Mouse (Mus musculus) forebrain, embryonic 14.5 days (tissue): Measurements from ENCODE around the gene Hectd4. TPM values are rescaled to one million over a fixed set of nuclear protein-coding genes. Genes with fewer than 3 reads are reported as not detected.

Experiments used
- ATAC-seq: fragments of 200-750 bp; cut with Nextera tagmentation; 2 replicates; pipeline ENCODE4 v1.8.0; 2017; ENCODE audit warnings: mild to moderate bottlenecking, moderate library complexity
- DNase-seq: peaks from one replicate; pipeline ENCODE4 v3.0.0-alpha.2; 2015; ENCODE audit warnings: low spot score
- H3K27ac ChIP-seq: fragments of 300-500 bp; sonication (generic); 2 replicates; pipeline ENCODE4 v1.5.1; 2014; ENCODE audit warnings: low read depth, mild to moderate bottlenecking, control low read depth, low read length, moderate library complexity
- H3K27me3 ChIP-seq: fragments of 300-500 bp; sonication (generic); replicated peaks from 2 replicates; pipeline ENCODE4 v1.6.1; 2014; ENCODE audit warnings: low read length, control low read depth, mixed read lengths; ENCODE audit not compliant: control insufficient read depth, insufficient read depth
- H3K36me3 ChIP-seq: fragments of 300-500 bp; sonication (generic); 2 replicates; pipeline ENCODE4 v1.6.1; 2014; ENCODE audit warnings: low read length, control low read depth; ENCODE audit not compliant: control insufficient read depth, insufficient read depth
- H3K4me1 ChIP-seq: fragments of 300-500 bp; sonication (generic); 2 replicates; pipeline ENCODE4 v1.6.1; 2014; ENCODE audit warnings: antibody characterized with exemption, low read length, control low read depth; ENCODE audit not compliant: control insufficient read depth, insufficient read depth
- H3K4me2 ChIP-seq: fragments of 300-500 bp; sonication (generic); 2 replicates; pipeline ENCODE4 v1.6.1; 2014; ENCODE audit warnings: mild to moderate bottlenecking, control low read depth, low read length
- H3K4me3 ChIP-seq: fragments of 300-500 bp; sonication (generic); 2 replicates; pipeline ENCODE4 v1.5.1; 2014; ENCODE audit warnings: low read depth, low read length, control low read depth
- H3K9ac ChIP-seq: fragments of 300-500 bp; sonication (generic); 2 replicates; pipeline ENCODE4 v1.6.1; 2014; ENCODE audit warnings: mild to moderate bottlenecking, low read length, control low read depth, moderate library complexity
- H3K9me3 ChIP-seq: fragments of 300-500 bp; sonication (generic); replicated peaks from 2 replicates; pipeline ENCODE4 v1.6.1; 2016; ENCODE audit warnings: low read length, control low read depth, mixed read lengths; ENCODE audit not compliant: control insufficient read depth
- WGBS: fragments of 180-500 bp; shearing (Covaris S2); extraction: QIAGEN DNeasy Blood & Tissue Kit; methylation state at CpG from one replicate; pipeline ENCODE4 v1.1.7; 2014; 5-methylcytosine and 5-hydroxymethylcytosine counted together
- polyA plus RNA-seq: library from polyadenylated mRNA; unstranded; fragments of >200 nt; fragmentation: Nextera tagmentation; extraction: Ambion mirVana; gene quantifications from 2 replicates; pipeline ENCODE4 v1.2.1, GENCODE M21; 2014

The Hectd4 gene
- polyA plus RNA-seq, 1 experiment from 2014 or later: 15.8 TPM

DNA sequence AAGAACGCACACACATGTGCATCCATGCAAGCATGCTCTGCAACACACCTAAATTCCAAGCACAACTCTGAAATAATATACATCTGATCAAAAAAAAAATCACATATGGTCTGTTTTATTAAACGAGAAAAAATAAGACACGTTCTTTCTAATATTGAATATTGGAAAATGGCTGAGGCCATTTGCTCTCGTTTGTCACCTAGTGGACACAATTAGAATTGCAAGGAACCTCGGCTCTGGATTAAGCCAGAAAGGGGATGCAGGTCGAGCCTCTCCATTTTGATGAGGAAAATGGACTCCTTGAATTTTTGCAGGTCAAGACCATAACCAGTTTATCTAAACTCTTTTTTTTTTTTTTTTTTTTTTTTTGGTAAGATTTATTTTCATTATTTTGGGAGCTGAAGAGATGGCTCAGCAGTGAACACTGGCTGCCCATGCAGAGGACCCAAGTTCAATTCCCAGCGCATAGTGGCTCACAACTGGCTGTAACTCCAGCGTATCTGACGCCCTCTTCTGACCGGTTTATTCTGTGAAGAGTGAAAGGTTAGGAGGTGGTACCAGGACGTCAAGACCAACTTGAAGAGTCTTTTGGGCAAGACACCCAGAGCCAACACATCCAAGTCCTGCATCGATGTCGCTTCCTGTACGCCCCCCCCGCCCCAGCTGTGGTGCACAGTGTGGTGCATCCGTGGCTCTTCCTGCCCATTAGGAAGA lies 172.8 kb downstream of the Hectd4 start:
- WGBS: 58% methylated on average over 16 of the region's 16 CpGs
- DNase-seq (peak; percentile 75), ATAC-seq (no peak)
- Histone ChIP-seq H3K4me1 (no peaks in the 10 kb centered on the region), H3K9me3 (no peaks in the 10 kb centered on the region), H3K27ac (no peak overlapping the region), H3K4me3 (no peak overlapping the region), H3K36me3 (no peaks in the 10 kb centered on the region), H3K27me3 (no peaks in the 10 kb centered on the region), H3K9ac (no peak overlapping the region), H3K4me2 (no peak overlapping the region)

- WGBS: 81% methylated on average over 3 of the region's 3 CpGs
- no peak for ATAC-seq
- no peaks in the 10 kb centered on the region for H3K36me3 ChIP-seq
Measured at GRCm38 (mm10) chr5:121393402-121393801, 173.4 kb downstream of the Hectd4 start.

DNA sequence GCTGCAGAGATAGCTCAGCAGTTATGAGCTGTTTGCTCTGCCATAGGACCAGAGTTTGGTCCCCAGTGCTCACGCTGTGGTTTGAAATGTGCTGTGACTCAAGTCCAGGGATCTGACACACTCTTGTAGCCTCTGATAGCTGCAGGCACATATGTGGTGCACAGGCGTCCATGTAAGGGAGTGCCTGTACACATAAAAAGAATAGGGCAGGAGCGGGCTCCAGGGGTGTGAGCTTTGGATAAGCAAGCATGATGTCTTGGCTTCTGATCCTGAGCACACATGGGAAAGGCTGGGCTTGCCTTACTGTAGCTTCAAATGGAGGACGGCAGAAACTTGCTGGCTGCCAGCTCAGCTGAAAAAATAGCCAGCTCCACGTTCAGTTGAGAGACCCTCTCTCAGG lies 175.6 kb downstream of the Hectd4 start:
- Histone ChIP-seq H3K4me3 (no peak overlapping the region), H3K9me3 (no peaks in the 10 kb centered on the region), H3K4me1 (peaks cover 4% of the 10 kb centered on the region; the same call in 1 of the 2 replicates), H3K36me3 (peaks cover 3% of the 10 kb centered on the region; the same call in 1 of the 2 replicates), H3K27me3 (no peaks in the 10 kb centered on the region), H3K9ac (no peak overlapping the region), H3K4me2 (no peak overlapping the region), H3K27ac (no peak overlapping the region)
- 81% methylated on average over 5 of the region's 5 CpGs for WGBS
- DNase-seq: no peak
- no peak for ATAC-seq

More at GRCm38 (mm10) chr5:121393402-121393801, 173.4 kb downstream of the Hectd4 start:
- DNase-seq: no peak
- H3K9ac ChIP-seq: no peak overlapping the region
- no peak overlapping the region for H3K27ac ChIP-seq
- H3K27me3 ChIP-seq: no peaks in the 10 kb centered on the region
- no peaks in the 10 kb centered on the region for H3K4me1 ChIP-seq
- H3K4me3 ChIP-seq: no peak overlapping the region
- H3K9me3 ChIP-seq: no peaks in the 10 kb centered on the region
- H3K4me2 ChIP-seq: no peak overlapping the region

DNA sequence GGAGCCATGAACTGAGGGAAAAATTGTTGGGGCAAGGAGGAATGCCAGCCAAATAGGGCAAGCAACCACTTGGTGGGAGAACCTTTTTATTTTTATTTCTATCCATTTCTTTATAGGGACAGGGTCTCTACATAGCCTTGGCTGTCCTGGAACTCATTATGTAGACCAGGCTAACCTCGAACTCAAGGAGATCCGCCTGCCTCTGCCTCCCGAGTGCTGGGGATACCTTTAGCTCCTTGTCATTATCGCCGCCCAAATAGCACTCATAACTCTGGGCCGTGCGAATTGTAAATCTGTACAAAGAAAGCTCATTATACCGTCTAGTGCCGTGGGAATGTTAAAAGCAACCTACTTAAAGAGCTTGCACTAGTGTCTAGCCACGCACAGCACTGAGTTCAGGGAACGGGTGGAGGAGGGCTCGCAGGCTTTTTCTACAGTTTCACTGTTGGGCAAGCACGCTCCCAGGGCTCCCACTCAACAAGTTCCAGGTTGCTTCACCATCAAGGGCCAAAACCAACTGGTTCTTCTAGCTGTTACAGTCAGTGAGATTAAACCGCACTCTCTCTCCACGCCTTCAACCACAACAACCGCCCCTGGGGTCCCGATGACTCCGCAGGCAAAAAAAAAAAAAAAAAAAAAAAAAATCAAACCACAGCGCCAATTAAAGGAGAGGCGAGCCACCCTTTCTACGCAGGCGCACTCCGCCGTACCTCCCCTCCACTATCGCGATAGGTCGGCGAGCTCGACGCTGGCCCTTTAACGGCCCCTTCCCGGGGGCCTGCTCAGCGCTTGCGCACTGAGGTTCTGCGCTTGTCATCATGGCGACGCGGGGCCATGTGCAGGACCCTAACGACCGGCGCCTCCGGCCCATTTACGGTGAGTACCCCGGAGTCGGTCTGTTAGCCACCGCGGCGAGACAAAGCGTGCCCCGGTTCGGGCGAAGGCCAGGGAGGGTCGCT lies 177.4 kb downstream of the Hectd4 start, which contains the start of gene Naa25:
TSS of gene Naa25 (plus strand) at position 750 of the 959 bp plus-strand sequence.
- H3K4me1 ChIP-seq: peaks cover 4% of the 10 kb centered on the region; the same call in 1 of the 2 replicates
- ATAC-seq (peak; percentile 96), DNase-seq (peak; percentile 99)
- H3K4me2 ChIP-seq: peak within 1 kb of the TSS; percentile 93
- H3K4me3 ChIP-seq: peak within 1 kb of the TSS; percentile 97
- peaks cover 6% of the 10 kb centered on the region; the same call in 1 of the 2 replicates for H3K36me3 ChIP-seq
- peak within 1 kb of the TSS; percentile 82 for H3K9ac ChIP-seq
- WGBS: 9% methylated on average over 53 of the region's 53 CpGs
- H3K9me3 ChIP-seq: no peaks in the 10 kb centered on the region
- H3K27ac ChIP-seq: peak within 1 kb of the TSS; percentile 45
- H3K27me3 ChIP-seq: no peaks in the 10 kb centered on the region

GRCm38 (mm10) chr5:121398146-121398964 lies 178.3 kb downstream of the Hectd4 start:
- Histone ChIP-seq H3K27me3 (no peaks in the 10 kb centered on the region), H3K4me2 (peak overlapping the region; percentile 93), H3K4me1 (peaks cover 4% of the 10 kb centered on the region; the same call in 1 of the 2 replicates), H3K4me3 (peak overlapping the region; percentile 97), H3K9ac (peak overlapping the region; percentile 82), H3K9me3 (no peaks in the 10 kb centered on the region), H3K27ac (peak overlapping the region; percentile 44), H3K36me3 (peaks cover 7% of the 10 kb centered on the region; the same call in 1 of the 2 replicates)
- peak; percentile 24 for DNase-seq
- 1% methylated on average over 65 of the region's 67 CpGs for WGBS
- ATAC-seq: peak; percentile 82

DNA sequence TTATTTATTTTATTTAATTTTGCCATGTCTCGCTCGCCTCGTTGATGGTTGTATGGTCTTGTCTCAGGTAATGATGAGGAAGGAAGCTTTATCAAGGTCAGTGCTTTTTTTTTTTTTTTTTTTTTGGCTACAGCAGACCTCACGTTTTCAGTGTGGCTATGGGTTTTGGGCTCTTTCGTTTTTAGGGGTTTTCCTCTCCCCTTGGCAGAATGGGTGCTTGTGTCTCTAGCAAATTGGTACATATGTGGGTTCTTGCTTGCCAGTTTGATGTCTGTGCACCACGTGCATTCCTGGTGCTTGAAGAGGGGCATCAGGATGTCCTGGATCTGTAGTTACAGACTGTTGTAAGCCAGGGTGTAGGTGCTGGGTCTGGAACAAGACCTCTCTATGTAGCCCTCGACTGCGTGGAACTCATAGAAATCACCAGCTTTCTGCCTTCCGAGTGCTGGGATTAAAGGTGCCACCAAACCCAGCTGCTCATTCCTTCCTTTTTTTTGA lies 179.0 kb downstream of the Hectd4 start:
- peak overlapping the region; percentile 93 for H3K4me2 ChIP-seq
- H3K9ac ChIP-seq: peak overlapping the region; percentile 82
- no peaks in the 10 kb centered on the region for H3K9me3 ChIP-seq
- H3K27me3 ChIP-seq: no peaks in the 10 kb centered on the region
- 63% methylated on average over 9 of the region's 9 CpGs for WGBS
- ATAC-seq: no peak
- peaks cover 4% of the 10 kb centered on the region; the same call in 1 of the 2 replicates for H3K4me1 ChIP-seq
- DNase-seq: no peak
- peaks cover 10% of the 10 kb centered on the region; the same call in 1 of the 2 replicates for H3K36me3 ChIP-seq
- peak overlapping the region; percentile 97 for H3K4me3 ChIP-seq
- no peak overlapping the region for H3K27ac ChIP-seq

DNA sequence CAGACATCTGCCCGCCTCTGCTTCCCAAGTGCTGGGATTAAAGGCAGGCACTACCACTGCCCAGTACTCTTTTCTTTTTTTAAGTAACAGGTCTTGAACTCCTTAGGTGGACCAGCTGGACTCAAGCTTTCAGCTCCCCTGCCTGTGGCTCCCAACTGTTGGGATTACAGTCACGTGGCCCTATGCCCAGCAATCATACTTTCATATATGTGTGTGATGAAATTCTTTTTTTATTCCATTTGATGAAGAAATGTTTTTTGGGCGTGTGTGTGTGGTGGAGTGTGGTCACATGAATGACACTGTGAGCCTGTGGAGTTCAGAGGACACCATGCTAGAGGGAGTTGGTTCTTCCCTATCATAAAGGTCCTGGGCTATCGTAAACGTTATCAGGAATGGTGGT lies 179.5 kb downstream of the Hectd4 start:
- no peak overlapping the region; the same call in 1 of the 2 replicates for H3K4me3 ChIP-seq
- H3K9ac ChIP-seq: no peak overlapping the region

GRCm38 (mm10) chr5:121400064-121400463 lies 180.0 kb downstream of the Hectd4 start:
- DNase-seq: no peak
- 78% methylated on average over 5 of the region's 5 CpGs for WGBS
- peaks cover 13% of the 10 kb centered on the region; the same call in 1 of the 2 replicates for H3K36me3 ChIP-seq
- no peaks in the 10 kb centered on the region for H3K9me3 ChIP-seq
- H3K27me3 ChIP-seq: no peaks in the 10 kb centered on the region
- peaks cover 4% of the 10 kb centered on the region; the same call in 1 of the 2 replicates for H3K4me1 ChIP-seq
- no peak overlapping the region for H3K4me2 ChIP-seq
- ATAC-seq: no peak
- H3K9ac ChIP-seq: no peak overlapping the region
- H3K27ac ChIP-seq: no peak overlapping the region
- H3K4me3 ChIP-seq: no peak overlapping the region

More for the DNA sequence above, 179.5 kb downstream of the Hectd4 start:
- peak overlapping the region; percentile 93; the same call in 1 of the 2 replicates for H3K4me2 ChIP-seq
- peaks cover 4% of the 10 kb centered on the region; the same call in 1 of the 2 replicates for H3K4me1 ChIP-seq
- 89% methylated on average over 5 of the region's 5 CpGs for WGBS
- no peaks in the 10 kb centered on the region for H3K9me3 ChIP-seq
- ATAC-seq (no peak), DNase-seq (no peak)
- H3K27me3 ChIP-seq: no peaks in the 10 kb centered on the region
- peaks cover 13% of the 10 kb centered on the region; the same call in 1 of the 2 replicates for H3K36me3 ChIP-seq
- no peak overlapping the region for H3K27ac ChIP-seq
